Mouse (Mus musculus) ES-Bruce4 (cell line): ENCODE data around the gene Cryba4.

ENCODE experiments used
- CTCF ChIP-seq: IDR thresholded peaks from one replicate; pipeline ENCODE4 v1.8.1; 2011; ENCODE audit warnings: low read depth, low read length
- EP300 ChIP-seq: IDR thresholded peaks from 2 replicates; pipeline ENCODE4 v1.6.1; 2011; ENCODE audit warnings: low read depth, low read length; ENCODE audit not compliant: insufficient read depth
- POLR2A ChIP-seq: IDR thresholded peaks from one replicate; pipeline ENCODE4 v1.8.1; 2011; ENCODE audit warnings: low read length; ENCODE audit not compliant: insufficient read depth

DNA sequence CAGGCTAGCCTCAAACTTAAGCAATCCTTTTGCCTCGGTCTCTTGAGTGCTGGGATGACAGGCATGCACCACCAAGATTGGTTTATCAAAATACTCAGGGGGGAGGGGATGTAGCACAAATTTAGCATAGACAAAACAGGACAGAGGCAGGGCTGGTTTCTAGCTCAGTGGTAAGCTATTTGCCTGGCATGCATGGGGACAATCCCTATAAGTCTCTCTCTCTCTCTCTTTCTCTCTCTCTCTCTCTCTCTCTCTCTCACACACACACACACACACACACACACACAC is 8.1 kb downstream of the Cryba4 start:
- TF ChIP-seq CTCF: no peak
- no peak for TF ChIP-seq POLR2A
- no peak for TF ChIP-seq EP300
